ENCODE assay signal across 8 mouse cellular contexts in genomic region chr10:109920607-109921187, GRCm38 (mm10).
DNase-seq lines count a peak whose midpoint lies in the region; ATAC-seq lines count a peak whose summit lies in the region.

No protein-coding gene starts in this region.

- no peak overlapping the region for H3K9ac ChIP-seq in intestine, embryonic 14.5 days (ENCODE audit: low read length)
- no peak overlapping the region for H3K9ac ChIP-seq in stomach, embryonic 14.5 days (replicated peaks; ENCODE audit: low read depth, low read length)

- H3K27me3 ChIP-seq in intestine, embryonic 14.5 days (replicated peaks; ENCODE audit: control insufficient read depth, insufficient read depth, low read length) = no peaks in the 10 kb centered on the region
- H3K27me3 ChIP-seq in midbrain, embryonic 10.5 days (ENCODE audit: low read depth, poor library complexity, severe bottlenecking) = no peaks in the 10 kb centered on the region
- H3K27me3 ChIP-seq in stomach, embryonic 14.5 days (ENCODE audit: control insufficient read depth, insufficient read depth, low read length) = no peaks in the 10 kb centered on the region

- no peak overlapping the region for H3K4me2 ChIP-seq in intestine, embryonic 14.5 days (ENCODE audit: low read length)
- no peak overlapping the region for H3K4me2 ChIP-seq in stomach, embryonic 14.5 days (replicated peaks; ENCODE audit: low read depth, low read length)

- H3K36me3 ChIP-seq in intestine, embryonic 14.5 days (ENCODE audit: control insufficient read depth, insufficient read depth, low read length) = no peaks in the 10 kb centered on the region
- H3K36me3 ChIP-seq in midbrain, embryonic 10.5 days = no peaks in the 10 kb centered on the region
- no peaks in the 10 kb centered on the region for H3K36me3 ChIP-seq in stomach, embryonic 14.5 days (ENCODE audit: control insufficient read depth, insufficient read depth, low read length)

- no peaks in the 10 kb centered on the region for H3K4me1 ChIP-seq in intestine, embryonic 14.5 days (replicated peaks; ENCODE audit: control insufficient read depth, insufficient read depth, low read length)
- peaks cover 9% of the 10 kb centered on the region for H3K4me1 ChIP-seq in midbrain, embryonic 10.5 days
- 0 out of 2 replicates have a peak, but pooled peaks cover 2% of the 10 kb centered on the region for H3K4me1 ChIP-seq in stomach, embryonic 14.5 days (ENCODE audit: control insufficient read depth, insufficient read depth, low read length)

- WGBS in intestine, embryonic 14.5 days = 15% methylated on average over 6 of the region's 6 CpGs
- 17% methylated on average over 6 of the region's 6 CpGs for WGBS in midbrain, embryonic 10.5 days
- 14% methylated on average over 6 of the region's 6 CpGs for WGBS in stomach, embryonic 14.5 days

- peak; percentile 3 for DNase-seq in thymus, postnatal 14 days
- no peak for DNase-seq in thymus, postnatal 10 days (ENCODE audit: low spot score in 2 of 2)
- peak; percentile 87 for DNase-seq in embryo, embryonic 10.5 days (ENCODE audit: low spot score)
- peak; percentile 39 to 45 for DNase-seq in gastrocnemius, postnatal 36 days
- peak; percentile 66 for DNase-seq in intestine, embryonic 14.5 days (ENCODE audit: low spot score)
- peak; percentile 59 to 74 for DNase-seq in left cerebral cortex, postnatal 25 days (ENCODE audit: low spot score in 2 of 2)
- DNase-seq in midbrain, embryonic 10.5 days (ENCODE audit: low spot score) = peak; percentile 64

- no peak overlapping the region for H3K27ac ChIP-seq in intestine, embryonic 14.5 days (ENCODE audit: low read depth)
- H3K27ac ChIP-seq in midbrain, embryonic 10.5 days (replicated peaks) = no peak overlapping the region
- H3K27ac ChIP-seq in stomach, embryonic 14.5 days (ENCODE audit: low read length) = no peak overlapping the region

- H3K4me3 ChIP-seq in intestine, embryonic 14.5 days (ENCODE audit: low read depth, low read length) = no peak overlapping the region
- no peak overlapping the region for H3K4me3 ChIP-seq in midbrain, embryonic 10.5 days
- no peak overlapping the region for H3K4me3 ChIP-seq in stomach, embryonic 14.5 days (ENCODE audit: low read depth, low read length)

- ATAC-seq in intestine, embryonic 14.5 days (replicated peaks; ENCODE audit: low FRiP score, low TSS enrichment, low read depth) = peak; percentile 61; the same call in 1 of the 2 replicates
- peak; percentile 79; the same call in 1 of the 2 replicates for ATAC-seq in stomach, embryonic 14.5 days (ENCODE audit: insufficient number of reproducible peaks, insufficient read depth, low FRiP score, low read depth)

- intact Hi-C loops in gastrocnemius, postnatal 36 days (cut with DNase I) = loop anchor here (1.0 kb wide), 1 partner anchor 166 kb away; no protein-coding TSS in a partner anchor
- intact Hi-C loops in left cerebral cortex, postnatal 25 days (cut with DNase I) = loop anchor here (1.0 to 10.0 kb wide), 2 partner anchors 165 to 814 kb away; no protein-coding TSS in a partner anchor

- no peaks in the 10 kb centered on the region for H3K9me3 ChIP-seq in intestine, embryonic 14.5 days (ENCODE audit: control insufficient read depth, low read length)
- no peaks in the 10 kb centered on the region for H3K9me3 ChIP-seq in midbrain, embryonic 10.5 days (replicated peaks)
- no peaks in the 10 kb centered on the region for H3K9me3 ChIP-seq in stomach, embryonic 14.5 days (ENCODE audit: control insufficient read depth, low read depth, low read length)

Comparison
In these comparisons a context has a peak if more than half of its experiments do, and no peak if none do; other contexts are left out.
1. DNase-seq: peak in thymus, postnatal 14 days (single experiment), embryo, embryonic 10.5 days (single experiment), gastrocnemius, postnatal 36 days (2 of 2), intestine, embryonic 14.5 days (single experiment), left cerebral cortex, postnatal 25 days (2 of 2) and midbrain, embryonic 10.5 days (single experiment); none in thymus, postnatal 10 days (0 of 2).